Mouse (Mus musculus) frontal cortex, postnatal 10 days (tissue): ENCODE data around the gene Snx29.

Experiments used
- DNase-seq, 2 experiments: peaks; one replicate each; pipeline ENCODE4 v3.0.0; 2022; ENCODE audit warnings: low spot score in 2 of 2, mixed read lengths in 1 of 2

The Snx29 gene

DNA sequence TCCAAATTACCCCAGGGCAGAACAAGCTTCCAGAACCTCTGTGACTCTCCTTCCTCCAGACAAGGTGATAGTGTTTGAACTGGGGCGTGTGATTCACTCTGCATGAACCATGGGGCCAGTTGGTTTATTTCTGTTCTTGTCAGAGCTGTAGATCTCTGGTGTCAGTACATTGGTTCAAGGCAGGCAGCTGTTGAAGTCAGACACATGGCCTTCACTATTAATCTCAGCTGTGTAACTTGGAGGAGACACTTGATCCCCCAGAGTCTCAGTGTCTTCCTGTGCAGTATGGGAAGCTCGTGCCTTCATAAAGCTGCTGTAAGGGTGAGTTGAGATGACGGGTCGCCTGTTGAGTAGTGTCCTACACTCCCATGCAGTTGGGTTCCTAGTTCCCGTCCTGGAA, 407.1 kb downstream of the Snx29 start:
- no peak for DNase-seq

DNA sequence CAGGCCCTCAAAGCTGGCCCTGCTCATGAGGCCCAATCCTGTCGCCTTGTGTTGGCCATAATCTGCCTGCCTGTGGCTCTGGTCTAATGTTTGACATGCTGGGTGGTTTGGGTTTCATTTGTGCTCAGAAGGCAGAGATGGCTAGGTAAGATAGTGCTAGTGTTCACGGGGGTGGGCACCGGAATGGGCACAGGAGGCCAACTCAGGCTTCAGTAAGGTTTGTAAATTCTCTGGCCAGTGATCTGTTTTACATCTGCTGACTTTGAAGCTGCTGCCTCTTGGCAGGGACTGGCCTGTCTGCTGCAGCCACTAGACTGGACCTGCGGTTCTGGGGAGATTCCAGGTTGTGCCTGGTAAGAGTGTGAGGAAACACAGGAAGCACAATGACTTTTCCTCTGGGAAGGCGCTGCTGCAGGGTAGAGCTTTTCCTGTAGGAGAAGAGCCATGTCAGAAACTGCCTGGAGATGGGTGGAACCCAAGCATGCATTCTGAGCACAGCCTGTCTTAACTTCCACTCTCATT, 408.4 kb downstream of the Snx29 start:
- no peak for DNase-seq

DNA sequence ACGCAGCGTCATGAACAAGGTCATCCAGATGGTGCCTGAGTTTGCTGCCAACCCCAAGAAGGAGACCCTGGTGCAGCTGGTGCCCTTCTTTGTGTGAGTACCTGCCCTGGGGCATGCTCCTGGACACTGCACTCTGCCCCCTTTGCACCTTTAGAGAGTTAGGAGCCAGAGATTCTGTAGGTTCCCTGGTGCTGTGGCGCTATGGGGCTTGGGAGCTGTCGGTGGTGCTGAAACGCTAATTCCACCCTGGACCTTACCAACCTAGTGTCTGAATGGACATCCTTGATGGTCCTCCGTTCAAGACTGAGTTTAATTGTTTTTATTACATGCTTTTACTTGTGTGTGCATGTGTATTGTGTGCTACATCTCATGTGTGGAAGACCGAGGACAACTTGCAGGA, 415.6 kb downstream of the Snx29 start:
- DNase-seq = no peak

DNA sequence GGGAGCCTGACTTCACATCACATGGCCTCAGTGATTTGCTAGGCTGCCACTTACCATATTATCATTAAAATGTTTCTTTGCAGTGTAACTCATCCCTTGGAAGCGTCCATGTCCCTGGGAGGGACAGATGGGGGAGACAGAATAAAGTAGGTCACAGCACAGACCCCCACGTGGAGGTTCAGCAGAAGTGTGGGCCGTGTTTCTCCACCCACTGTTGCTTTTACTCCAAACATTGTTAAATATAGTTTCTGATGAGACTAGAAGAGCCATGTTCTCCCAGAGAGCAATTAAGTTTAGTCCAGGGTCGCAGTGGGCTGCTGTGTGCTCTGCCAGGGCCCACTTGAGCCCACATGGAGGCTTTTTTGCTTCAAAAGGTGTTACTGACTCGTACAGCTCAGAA, 419.2 kb downstream of the Snx29 start:
- DNase-seq = peak in 1 of 2 experiments; percentile 25

DNA sequence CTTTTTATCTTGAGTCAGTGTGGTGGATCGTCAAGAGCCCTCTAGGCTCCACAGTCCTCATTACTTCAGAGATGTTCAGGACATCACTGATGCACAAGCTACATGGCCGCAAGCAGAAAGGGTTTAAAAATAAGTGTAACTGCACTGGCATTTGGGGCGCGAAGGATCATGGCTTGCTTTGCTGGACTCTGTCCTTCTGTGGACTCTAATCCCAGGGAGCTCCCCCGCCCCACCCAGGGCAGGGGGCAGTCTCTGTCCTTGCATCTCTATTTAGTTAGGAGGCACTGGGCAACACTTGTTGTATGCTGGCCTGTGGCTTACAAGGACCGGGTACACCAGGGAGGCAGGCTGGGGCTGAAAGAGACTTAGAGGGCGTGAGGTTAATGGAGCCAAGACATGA, 419.6 kb downstream of the Snx29 start:
- no peak for DNase-seq

DNA sequence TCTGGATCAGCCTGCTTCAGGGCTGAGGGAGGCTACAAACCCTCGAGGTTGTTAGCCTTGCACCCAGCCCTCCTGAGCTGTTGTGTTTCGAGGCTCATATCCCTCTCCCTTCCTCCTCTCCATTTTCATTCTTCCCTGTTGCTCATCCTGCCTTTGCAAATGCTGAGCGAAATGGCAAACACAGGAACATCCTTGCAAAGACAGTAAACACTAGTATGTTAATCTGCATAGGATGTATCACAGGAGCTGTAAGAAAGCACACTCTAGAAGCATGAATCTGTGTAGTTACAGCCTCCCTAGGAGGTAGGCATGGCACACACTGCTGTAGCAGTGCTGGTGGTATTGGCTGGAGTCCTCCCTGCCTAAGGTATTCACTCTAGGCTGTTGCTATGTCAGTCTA, 420.3 kb downstream of the Snx29 start:
- DNase-seq = no peak

DNA sequence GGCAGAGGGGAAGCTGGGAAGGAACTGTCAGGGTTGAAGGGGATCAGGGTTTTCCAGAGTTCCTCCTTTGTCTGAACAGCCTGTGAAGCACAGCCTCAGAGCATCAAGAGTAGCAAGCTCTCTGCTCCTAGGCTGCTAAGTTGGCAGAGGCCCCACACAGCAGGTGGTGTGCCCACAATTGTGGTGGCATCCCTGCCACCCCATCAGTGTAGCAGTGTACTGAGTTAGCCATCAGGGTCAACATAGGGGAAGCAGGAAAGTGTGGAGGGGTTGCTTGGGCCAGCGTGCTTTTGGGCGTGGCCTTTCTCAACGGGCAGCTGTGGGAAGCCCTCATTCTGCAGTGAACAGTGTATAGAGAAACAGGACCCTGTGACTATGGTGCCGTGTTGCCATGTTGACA, 421.0 kb downstream of the Snx29 start:
- DNase-seq = no peak

DNA sequence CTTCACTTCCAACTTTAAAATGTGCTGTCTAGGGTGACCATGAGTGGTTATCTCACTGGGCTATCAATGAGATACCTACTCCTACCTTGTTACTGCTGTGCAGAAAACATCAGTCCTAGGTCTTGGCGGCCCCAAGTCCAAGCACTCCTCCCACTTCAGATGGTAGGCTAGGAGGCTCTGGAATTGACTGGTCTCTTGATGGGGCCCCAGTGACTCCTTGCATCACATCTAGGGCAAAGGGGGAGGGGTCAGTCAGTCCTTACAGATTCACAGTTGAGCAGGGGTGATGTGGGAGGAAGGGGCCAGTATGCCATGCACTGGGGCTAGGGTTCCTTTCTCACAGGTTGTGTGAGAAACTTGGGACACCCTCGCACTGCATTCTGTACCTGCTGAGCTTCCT, 423.3 kb downstream of the Snx29 start:
- no peak for DNase-seq

DNA sequence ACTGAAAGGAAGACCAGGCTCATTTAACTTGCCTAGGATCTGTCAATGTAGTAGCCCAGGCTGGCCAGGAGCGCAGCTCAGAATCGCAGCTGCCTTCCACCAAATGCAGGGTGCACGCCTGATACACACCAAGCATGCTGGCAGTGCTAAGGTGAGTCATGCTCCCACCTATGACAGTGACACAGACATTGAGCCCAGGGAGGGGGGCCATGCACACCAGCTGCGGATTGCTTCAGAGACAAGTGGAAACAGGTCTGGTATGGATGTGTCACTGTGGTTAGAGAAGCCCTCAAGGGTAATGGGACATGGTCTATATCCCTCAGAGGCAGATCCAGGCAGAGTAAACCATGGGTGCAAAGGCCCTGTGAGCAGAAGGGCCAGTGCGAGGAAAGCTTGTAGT, 425.2 kb downstream of the Snx29 start:
- DNase-seq = no peak

DNA sequence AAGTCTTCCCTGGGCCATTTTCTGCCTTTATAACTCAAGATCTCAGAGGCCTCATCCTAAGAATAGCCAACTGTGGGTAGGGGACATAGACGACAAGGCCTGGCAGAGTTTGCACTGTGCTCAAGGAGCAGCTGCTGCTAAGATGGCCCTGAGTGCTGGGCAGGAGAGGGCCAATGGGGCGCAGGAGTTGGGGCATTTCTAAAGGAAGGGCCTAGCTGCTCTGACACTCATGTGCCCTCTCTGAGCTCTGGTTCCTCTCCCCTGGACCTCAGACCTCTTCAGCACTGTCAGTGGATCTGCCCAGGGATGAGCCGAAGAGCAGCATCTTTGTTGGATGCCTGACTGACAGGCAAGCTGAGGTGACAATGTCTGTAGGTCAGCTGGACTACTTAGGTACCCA, 426.4 kb downstream of the Snx29 start:
- no peak for DNase-seq

DNA sequence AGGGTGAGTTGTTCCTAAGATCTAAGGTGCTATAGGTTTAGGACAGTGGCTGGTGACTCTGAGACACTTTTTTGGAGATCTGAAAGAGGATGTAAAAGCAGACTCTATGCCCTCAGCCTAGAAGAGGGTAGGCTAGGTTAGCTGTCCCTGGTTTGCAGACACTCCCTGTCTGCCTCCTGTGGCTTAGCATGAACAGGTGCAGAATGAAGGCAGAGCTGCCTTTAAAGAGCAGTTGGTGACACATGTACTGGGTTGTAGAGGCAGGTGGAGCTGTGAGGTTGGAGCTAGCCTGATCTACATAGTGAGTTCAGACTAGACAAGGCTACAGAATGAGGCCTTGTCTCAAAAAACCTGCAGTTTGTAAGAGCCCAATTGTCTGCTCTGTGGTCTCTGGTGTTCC, 427.9 kb downstream of the Snx29 start:
- no peak for DNase-seq

DNA sequence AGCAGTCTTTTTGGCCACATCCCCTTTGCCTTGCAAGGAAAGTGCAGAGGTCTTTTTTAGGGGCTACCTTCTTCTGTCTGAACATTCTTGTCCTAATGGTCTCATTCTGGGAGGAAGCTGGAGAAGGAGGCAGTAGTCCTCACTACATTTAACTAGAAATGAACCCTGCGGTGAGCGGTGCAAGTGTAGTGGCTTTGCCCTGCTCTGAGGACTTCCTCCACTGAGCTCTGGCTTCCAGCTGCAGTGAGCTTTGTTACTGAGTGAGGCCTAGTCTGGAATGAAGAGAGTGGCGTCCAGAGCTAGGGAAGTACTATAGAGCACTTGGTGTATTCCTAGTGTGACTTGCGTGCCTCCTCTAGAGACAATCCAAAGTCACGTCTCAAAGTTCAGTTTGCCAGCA, 429.8 kb downstream of the Snx29 start:
- no peak for DNase-seq

DNA sequence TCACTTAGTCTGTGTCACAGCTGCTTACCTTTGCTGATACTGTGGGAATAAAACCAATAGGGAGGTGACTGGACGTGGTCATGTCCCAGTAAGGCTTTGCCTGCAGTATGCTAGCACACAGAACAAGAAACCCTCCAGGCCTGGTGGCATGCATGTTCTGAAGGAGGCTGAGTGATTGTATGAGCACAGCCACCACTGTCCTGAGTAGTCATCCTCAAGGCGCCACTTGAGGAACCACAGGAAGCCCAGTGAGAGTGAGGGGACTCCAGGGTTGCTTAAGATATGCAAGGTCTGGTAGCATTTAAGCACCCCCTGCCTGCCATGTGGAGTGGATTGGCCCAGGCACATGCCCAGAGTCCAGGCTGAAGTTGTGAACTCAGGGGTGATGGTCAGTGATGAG, 430.8 kb downstream of the Snx29 start:
- no peak for DNase-seq

DNA sequence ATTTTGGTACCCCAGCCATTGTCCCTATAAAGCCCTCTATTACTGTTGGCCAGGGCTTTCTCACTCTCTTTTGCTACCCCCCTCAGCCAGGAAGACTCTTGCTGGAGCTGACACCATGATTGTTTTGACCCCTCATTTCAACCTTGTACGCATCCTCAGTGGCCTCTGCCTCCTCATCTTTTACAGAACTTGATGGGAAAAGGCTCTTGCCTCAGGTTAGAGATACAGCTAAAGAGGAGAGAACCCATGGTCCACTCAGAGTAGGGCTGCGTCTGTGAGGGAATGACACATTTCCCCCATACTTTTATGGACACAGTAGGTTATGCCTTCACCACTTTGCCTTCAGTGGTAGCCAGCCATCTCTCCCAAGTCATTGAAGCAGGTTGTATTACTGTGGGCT, 431.4 kb downstream of the Snx29 start:
- no peak for DNase-seq

DNA sequence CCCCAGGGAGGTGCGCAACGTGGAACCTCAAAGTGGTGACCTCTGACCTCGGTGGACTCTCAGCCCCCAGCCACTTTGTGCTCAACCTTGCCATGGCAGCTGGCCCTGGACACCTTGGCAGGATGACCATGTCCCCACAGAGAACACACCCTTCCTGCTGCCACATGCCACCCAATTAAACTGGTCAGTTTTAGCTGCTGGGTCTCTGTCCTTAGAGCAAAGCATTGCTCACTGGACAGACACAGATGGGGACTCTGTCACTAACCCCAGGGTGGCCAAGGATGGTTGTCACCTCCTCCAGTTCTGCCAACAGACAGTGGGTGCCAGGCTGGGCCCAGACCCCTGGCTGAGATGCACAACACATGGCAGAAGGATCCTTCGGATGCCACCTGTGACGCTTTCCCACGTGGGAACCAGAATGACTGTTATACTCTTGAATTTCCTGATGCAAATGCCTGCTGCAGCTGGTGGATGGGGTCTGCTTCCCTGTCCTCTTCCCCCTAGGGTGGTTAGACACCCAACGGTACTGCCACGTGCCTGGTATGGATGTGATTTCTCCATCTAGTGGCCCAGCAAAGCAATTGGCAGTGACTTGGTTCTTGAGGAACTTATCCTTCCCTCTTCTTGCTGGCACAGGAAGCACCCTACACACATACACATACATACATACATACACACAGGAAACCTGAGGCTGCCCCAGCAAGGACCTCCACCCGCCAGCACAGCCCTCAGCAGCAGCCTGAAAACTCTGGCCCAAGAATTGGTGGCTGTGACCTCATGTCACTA, 432.8 kb downstream of the Snx29 start:
- DNase-seq = no peak

DNA sequence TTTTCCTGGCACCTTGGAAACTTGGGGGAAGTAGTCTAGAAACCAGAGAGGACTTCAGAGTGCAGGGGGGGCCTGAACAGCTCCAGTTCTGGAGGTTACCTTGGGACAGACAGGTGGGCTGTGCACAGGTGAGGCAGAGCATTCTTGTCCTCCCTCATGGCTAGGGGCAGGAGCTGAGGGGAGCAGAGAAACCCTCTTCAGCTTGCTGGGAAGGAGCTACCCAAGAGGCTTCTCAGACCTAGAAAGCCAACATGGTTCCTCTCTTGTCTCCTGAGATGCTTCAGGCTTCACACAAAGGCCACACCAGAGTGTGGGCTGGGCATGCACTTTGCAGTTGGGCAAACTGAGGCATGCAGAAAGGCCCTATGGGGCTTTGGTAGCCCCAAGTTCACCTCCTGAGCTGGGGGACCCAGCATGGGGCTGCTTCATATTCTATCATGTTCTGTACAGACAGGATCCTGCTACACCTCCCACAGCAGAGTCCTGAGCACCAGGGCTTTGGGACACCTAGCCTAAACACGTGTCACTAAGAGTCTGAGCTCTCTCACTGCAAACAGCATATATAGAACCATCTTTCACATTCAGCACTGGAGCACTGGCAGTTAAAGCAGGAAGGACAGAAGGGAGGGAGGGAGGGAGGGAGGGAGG, 434.0 kb downstream of the Snx29 start:
- no peak for DNase-seq

DNA sequence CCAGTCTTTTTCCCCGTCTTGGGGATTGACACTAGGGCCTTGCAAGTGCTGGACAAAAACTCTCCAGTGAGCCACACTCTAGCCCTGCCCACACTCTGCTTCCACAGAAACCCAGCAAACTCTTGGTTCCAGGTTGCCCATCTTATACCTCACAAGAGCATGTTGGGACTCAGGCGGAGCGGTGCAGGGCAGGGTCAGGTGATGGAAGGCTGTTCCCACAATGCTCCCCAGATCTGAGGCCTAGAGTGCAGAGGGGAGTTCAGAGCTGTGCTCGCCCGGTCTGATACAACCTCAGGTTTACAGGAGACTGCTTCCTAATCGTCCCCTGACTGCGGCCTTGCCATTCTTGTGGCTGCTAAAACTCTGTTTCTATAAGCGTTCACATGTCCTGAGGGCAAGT, 434.8 kb downstream of the Snx29 start:
- DNase-seq = no peak

DNA sequence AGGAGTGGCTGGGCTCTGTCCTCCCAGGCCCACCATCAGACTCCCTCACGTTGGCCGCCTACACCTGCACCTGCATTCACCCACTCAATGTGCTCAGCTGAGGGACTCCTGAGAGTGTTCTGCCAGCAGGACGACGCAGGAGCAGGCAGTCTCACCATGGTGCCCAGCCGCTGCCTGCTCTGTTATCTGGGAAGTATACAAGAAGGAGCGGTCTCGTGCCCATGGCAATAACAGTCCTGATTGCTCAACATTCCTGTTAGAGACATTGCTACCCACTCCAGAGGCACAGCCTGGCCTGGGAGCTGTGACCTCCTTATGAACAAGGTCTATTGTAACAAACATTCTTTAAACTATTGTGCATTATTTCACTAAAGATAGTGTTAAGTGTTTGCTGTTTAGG, 435.2 kb downstream of the Snx29 start:
- DNase-seq = no peak

DNA sequence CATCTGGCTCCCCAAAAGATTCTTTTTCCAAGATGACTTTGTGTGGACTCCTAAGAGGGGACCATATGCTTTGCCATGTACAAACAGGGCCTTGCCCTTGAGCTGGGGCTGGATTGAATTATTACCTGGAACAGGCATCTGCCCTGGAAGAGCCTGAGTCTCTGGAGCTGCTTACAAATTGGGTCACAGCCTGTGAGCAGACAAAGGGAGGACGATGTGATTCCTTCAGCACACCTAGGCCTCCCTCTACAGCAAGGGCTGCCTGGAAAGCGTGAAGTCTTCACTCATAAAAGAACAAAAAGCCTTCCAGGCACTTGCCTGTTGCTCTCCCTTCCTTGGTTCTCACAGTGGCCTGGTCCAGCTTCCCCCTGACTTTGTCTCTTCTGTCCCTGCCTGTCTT, 449.6 kb downstream of the Snx29 start:
- DNase-seq = no peak

DNA sequence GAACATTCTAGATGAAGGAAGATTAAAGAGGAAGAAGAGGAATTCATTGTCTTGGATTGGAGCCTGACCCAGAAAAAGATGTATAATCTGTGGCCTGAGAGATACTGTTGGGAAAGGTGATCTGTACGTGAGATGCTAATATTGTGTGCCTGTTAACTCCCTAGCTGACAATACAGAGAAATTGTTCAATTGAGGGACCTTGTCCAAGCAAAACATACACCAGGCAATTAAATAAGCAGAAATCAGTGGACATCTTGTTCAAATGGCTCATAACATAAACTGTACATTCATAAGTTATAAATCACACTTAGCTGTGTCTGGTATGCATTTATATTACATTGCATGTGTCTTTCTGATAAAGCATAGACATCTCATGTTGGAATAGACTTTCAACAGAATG, 451.6 kb downstream of the Snx29 start:
- no peak for DNase-seq

DNA sequence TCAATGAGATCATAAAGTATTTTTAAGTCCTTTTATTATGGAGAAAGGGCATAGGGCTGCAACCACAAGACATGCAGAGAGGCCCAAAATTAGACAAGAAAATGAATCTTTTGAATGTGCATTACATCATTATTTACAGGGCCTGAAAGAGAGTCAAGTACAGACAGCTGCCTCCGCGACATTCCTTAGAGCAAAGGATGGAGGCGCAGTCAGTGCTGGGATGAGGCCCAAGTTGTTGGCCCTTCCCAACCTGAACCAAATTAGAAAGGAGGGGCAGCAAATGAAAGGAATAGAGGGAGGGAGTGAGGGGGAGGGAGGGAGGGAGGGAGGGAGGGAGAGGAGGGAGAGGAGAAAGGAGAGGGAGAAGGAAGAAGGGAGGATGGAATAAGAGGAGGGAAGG, 453.8 kb downstream of the Snx29 start:
- no peak for DNase-seq

DNA sequence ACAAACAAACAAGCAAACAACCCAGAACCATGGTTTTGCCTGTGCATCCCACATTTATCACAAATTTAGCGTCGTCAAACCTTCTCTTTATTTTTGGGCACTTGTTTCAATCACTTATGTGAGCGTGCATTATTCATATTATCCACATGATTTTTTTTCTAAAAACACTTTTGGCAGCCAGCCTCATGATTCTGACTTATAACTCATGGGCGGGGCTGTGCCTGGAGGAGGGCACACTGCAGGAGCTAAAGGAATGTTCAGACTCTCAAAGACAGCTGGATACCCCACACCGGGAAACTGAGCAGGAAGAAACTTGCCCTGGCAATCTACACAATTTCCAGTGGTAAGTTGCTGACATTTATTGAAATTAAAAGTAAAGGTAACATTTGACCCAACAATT, 455.5 kb downstream of the Snx29 start:
- no peak for DNase-seq

DNA sequence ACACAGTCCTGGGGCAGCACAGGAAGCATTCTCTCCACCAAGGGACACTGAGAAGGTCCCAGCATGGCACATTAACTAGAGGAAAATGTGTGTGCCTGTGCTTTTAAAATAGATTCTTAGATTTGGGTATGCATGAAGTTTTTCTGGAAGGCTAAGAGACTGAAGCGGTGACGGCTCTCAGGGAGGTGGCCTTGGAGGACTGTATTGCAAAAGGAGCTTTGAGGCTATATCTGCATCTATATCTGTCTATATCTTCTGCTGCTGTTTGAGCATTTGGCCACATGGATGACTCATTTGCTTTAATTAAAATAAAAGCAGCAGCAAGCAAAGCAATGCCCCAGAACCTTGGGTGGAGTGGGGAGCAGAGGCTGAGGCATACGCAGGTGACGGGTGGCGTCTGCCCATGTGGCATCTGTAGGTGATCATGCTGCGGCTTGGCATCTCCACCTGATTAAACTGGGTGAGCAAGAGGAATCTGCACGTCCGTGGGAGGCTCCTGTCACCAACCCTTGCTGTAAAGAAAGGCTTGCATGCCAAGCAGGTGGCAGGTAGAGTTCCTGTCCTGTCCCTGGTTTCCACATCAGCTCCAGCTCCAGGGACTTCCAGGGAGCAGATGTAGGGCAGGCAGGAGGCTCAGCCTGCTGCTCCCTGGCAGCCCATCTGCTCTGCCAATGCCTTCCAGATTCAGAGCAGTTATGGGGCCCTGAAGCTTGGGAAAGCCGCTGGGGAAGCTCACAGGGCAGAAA, 456.2 kb downstream of the Snx29 start:
- no peak for DNase-seq
